Mouse (Mus musculus) forelimb bud, embryonic 11.5 days (tissue): ENCODE data around the gene Birc7.
A peak's percentile ranks its signal among the peaks of the same experiment; 100 is the strongest.

Experiments
- DNase-seq: peaks from one replicate; pipeline ENCODE4 v3.0.0-alpha.2; 2012; ENCODE audit warnings: low read depth, low spot score

Gene Birc7

DNA sequence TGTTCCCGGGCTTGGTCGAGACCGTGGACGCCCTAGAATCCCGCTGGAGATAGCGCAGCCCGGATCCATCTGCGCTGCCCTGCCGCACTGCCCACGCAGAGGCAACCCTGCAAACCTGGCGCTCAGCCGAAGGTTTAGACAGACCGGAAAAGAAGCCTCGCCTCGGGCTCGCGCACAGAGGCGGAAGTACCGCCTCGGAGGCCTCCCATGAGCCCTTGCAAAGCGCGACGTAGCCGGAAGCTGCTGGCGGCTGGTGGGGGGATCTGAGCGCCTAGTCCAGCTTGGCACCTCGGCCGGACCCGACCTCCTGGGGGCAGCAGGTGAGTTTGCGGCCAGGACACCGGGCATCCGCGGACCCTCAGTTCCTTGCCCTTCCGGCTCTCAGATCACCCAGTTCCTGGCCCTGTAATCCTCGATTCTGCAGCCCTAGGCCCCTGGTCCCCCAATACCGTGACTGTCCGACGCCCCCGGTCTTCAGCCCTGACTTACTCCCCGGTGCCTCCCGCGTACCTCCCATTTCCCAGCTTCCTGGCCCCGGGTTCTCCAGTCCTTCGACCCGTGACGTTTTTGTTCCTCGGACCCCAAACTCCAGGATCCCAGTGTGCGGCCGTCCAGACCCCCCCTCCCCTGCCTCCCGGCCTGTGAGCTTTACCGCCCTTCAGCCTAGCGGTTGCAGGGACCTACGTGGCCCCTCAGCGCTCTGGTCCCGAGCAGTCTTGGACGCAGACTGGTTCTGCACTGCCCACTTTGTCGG, 38.4 kb downstream of the Birc7 start, which contains the start of gene Arfgap1:
Gene Arfgap1 (plus strand): TSS at position 216 of the 754 bp plus-strand sequence.
- DNase-seq, result peak; percentile 85

DNA sequence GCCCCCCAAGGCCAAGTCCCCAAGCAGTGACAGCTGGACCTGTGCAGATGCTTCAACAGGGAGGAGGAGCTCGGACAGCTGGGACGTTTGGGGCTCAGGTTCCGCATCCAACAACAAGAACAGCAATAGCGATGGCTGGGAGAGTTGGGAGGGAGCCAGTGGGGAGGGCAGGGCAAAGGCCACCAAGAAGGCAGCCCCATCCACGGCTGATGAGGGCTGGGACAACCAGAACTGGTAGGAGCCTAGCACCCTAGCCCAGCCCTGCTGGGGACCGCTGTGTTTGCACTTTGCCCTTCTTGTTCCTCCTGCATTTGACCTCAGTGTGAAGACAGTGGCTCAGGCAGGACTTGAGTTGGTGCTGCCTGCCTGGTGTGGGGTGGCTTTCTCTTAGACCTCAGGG, 52.3 kb downstream of the Birc7 start:
- no peak for DNase-seq
